Mouse (Mus musculus) hematopoietic stem cell, adult 5-6 weeks (primary cell): Measurements from ENCODE around the gene Nlrp4c. TPM values are rescaled to one million over a fixed set of nuclear protein-coding genes. Genes with fewer than 3 reads are reported as not detected.

Experiments used
- ATAC-seq, 2 experiments: fragments of 125-278 bp in 1 of 2; replicated peaks in 1 of 2; 2 replicates each; pipeline ENCODE4 v1.8.0; 2016 to 2017; ENCODE audit warnings: inconsistent platforms in 2 of 2, mild to moderate bottlenecking in 2 of 2, moderate number of reproducible peaks in 2 of 2, low read depth in 1 of 2, moderate TSS enrichment in 1 of 2; ENCODE audit not compliant: low FRiP score in 2 of 2, poor library complexity in 2 of 2, severe bottlenecking in 2 of 2, insufficient read depth in 1 of 2, low TSS enrichment in 1 of 2
- total RNA-seq: library from RNA; stranded (forward); fragments of 172-1452, 232-1000 nt; gene quantifications from 2 replicates; pipeline ENCODE4 v1.2.3, GENCODE M21; 2017

The Nlrp4c gene
- total RNA-seq, 1 experiment from 2014 or later, result not detected

DNA sequence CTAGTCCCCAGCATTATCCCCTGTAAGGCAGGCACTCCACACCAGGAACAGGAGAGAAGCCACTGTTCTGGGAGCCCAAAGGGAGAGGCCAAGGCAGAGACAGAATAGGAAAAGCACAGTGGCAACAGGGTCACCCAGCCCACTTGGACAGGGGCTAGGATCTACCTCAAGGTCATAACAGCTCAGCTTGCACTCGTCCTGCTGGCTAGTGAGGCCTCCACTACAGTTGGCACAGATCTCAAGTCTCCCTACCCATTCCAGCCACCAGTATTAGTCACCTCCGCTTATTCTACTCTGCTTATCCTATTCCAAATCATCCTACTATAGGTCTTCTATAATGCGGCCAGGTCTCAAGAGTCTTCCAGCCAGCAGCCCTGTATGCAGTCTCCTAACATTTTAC lies 108.2 kb downstream of the Nlrp4c start:
- no peak for ATAC-seq

DNA sequence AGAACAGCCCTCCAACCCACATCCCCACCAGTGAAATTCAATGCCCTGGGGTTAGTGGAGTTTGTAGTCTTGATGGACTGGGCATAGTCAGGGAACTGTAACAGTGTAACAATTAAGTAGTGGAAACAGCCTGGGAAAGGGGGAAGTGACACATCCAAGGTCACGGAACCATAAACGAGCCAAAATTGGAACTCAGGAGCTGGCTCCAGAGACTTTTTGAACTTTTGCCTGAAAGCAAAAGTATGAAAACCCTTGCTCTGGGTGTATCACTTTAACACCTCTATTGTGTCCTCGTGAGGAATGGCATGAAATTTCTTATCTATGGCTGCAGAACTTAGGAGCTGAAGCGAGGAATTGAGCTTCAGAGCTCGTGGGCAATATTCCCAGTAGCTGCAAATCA lies 109.2 kb downstream of the Nlrp4c start:
- ATAC-seq, result no peak

Other genes starting within 250 kb of the Nlrp4c start
- gene Vmn1r63, start 239.7 kb upstream of the Nlrp4c start, total RNA-seq, result not detected in 2 replicates
- not detected in 2 replicates for gene Vmn1r64, start 160.6 kb upstream of the Nlrp4c start, total RNA-seq
- not detected in 2 replicates for gene Vmn1r65, start 34.2 kb upstream of the Nlrp4c start, total RNA-seq
- 26.8 and 31.2 TPM in 2 replicates for gene Zfp787, start 110.8 kb downstream of the Nlrp4c start, total RNA-seq
- gene Zfp444, start 127.1 kb downstream of the Nlrp4c start, total RNA-seq, result 12.8 and 12.9 TPM in 2 replicates
- not detected in 2 replicates for gene Galp, start 151.9 kb downstream of the Nlrp4c start, total RNA-seq
- gene Zscan5b, start 177.1 kb downstream of the Nlrp4c start, total RNA-seq, result not detected in 2 replicates
- gene Epp13, start 207.5 kb downstream of the Nlrp4c start, total RNA-seq, result not detected in 2 replicates
- 6.8 and 15.9 TPM in 2 replicates for gene Zfp667, start 241.4 kb downstream of the Nlrp4c start, total RNA-seq